Mouse (Mus musculus): ENCODE results near the gene Pla2g7. TPM values are rescaled to one million over a fixed set of nuclear protein-coding genes. Genes with fewer than 3 reads are reported as not detected.

Pla2g7 gene
- polyA plus RNA-seq, 1 experiment from 2014 or later, result 10.9 TPM

DNA sequence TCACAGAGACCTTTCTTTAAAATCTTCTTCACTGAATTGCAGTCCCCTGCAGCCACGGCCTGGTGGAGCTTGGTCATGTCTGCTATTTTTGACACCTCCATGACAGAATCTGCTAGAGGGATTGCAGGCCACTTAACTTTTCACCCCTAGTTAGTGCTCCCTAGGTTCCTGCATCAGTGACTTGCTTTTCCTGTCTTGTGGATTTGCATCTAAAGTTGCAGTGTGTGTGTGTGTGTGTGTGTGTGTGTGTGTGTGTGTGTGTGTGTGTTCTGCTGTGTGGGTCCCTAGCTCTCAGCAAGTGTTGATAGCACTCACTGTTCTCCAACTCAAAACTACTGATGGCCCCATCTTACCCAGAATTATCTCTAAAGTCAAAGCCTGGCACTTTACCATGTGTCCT lies 24.4 kb upstream of the Pla2g7 start, which contains the start of gene Ankrd66:
Gene Ankrd66 (minus strand): TSS at position 101 of the 400 bp plus-strand sequence.
- ATAC-seq (ENCODE audit: low read depth), result no peak
- Histone ChIP-seq H3K36me3 (ENCODE audit: control insufficient read depth, insufficient read depth, low read length) (no peaks in the 10 kb centered on the region), H3K4me3 (ENCODE audit: low read length) (no peak within 1 kb of the TSS), H3K27ac (ENCODE audit: low read length) (no peak within 1 kb of the TSS), H3K27me3 (ENCODE audit: control insufficient read depth, insufficient read depth, low read depth, low read length) (no peaks in the 10 kb centered on the region), H3K9ac (ENCODE audit: low read length) (no peak within 1 kb of the TSS), H3K4me2 (ENCODE audit: low read depth, low read length) (no peak within 1 kb of the TSS), H3K9me3 (ENCODE audit: control insufficient read depth, low read length) (no peaks in the 10 kb centered on the region), H3K4me1 (replicated peaks; ENCODE audit: control insufficient read depth, insufficient read depth, low read length) (no peaks in the 10 kb centered on the region)
- 39% methylated on average over 1 of the region's 1 CpGs for WGBS

DNA sequence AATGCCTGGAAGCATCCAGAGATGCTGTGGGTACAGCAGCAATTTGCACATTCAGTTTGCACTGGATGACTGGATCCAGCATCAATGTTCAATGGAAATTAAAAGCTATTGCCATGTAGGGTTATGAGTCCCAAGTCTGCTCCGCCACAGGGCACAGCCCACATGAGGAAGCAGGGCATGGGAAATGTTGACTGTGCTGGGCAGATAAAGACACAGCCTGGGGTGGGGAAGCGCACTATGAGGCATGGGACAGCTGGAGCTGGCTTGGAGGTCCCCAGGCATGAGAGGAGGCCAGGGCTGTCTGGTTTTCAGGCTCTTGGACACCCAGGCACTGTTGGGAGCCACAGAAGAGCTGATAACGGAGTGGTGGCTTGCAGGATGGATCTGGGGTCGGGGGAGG lies 23.9 kb upstream of the Pla2g7 start:
- no peak for ATAC-seq (ENCODE audit: low read depth)
- Histone ChIP-seq H3K27ac (ENCODE audit: low read length) (no peak overlapping the region), H3K9ac (ENCODE audit: low read length) (no peak overlapping the region), H3K4me3 (ENCODE audit: low read length) (no peak overlapping the region), H3K36me3 (ENCODE audit: control insufficient read depth, insufficient read depth, low read length) (no peaks in the 10 kb centered on the region), H3K9me3 (ENCODE audit: control insufficient read depth, low read length) (no peaks in the 10 kb centered on the region), H3K4me1 (replicated peaks; ENCODE audit: control insufficient read depth, insufficient read depth, low read length) (no peaks in the 10 kb centered on the region), H3K27me3 (ENCODE audit: control insufficient read depth, insufficient read depth, low read depth, low read length) (no peaks in the 10 kb centered on the region), H3K4me2 (ENCODE audit: low read depth, low read length) (no peak overlapping the region)
- 82% methylated on average over 4 of the region's 4 CpGs for WGBS

DNA sequence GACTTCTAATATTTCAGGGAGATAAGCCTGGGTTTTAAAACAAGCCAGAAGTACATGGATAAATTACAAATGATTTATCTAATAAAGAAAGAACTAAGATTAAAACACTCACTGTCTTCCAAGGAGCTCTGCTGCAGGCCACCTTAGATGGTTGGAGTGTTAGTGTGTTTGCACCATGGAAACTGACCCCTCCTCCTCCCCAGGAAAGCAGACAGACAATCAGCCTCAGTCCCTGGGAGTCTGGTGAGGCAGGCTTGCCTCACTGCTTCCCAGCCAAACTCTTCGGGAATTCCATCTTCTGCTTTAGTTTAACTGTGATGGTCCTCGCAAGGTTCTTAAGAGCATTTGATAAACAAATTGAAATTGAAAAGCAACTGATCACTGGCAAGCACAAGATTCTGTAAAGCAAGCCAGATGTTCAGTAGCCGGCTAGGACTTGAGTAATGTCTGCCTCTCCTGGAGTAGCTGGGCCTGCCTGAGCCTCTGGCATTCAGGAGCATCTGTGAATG lies 16.7 kb upstream of the Pla2g7 start:
- H3K4me3 ChIP-seq (ENCODE audit: low read length), result no peak overlapping the region
- no peaks in the 10 kb centered on the region for H3K9me3 ChIP-seq (ENCODE audit: control insufficient read depth, low read length)
- H3K36me3 ChIP-seq (ENCODE audit: control insufficient read depth, insufficient read depth, low read length), result no peaks in the 10 kb centered on the region
- H3K4me2 ChIP-seq (ENCODE audit: low read depth, low read length), result no peak overlapping the region
- no peaks in the 10 kb centered on the region for H3K27me3 ChIP-seq (ENCODE audit: control insufficient read depth, insufficient read depth, low read depth, low read length)
- peaks cover 9% of the 10 kb centered on the region; the same call in 1 of the 2 replicates for H3K4me1 ChIP-seq (replicated peaks; ENCODE audit: control insufficient read depth, insufficient read depth, low read length)
- ATAC-seq (ENCODE audit: low read depth), result no peak
- whole genome bisulfite sequencing, result 20% methylated on average over 3 of the region's 3 CpGs
- no peak overlapping the region for H3K27ac ChIP-seq (ENCODE audit: low read length)
- H3K9ac ChIP-seq (ENCODE audit: low read length), result no peak overlapping the region

DNA sequence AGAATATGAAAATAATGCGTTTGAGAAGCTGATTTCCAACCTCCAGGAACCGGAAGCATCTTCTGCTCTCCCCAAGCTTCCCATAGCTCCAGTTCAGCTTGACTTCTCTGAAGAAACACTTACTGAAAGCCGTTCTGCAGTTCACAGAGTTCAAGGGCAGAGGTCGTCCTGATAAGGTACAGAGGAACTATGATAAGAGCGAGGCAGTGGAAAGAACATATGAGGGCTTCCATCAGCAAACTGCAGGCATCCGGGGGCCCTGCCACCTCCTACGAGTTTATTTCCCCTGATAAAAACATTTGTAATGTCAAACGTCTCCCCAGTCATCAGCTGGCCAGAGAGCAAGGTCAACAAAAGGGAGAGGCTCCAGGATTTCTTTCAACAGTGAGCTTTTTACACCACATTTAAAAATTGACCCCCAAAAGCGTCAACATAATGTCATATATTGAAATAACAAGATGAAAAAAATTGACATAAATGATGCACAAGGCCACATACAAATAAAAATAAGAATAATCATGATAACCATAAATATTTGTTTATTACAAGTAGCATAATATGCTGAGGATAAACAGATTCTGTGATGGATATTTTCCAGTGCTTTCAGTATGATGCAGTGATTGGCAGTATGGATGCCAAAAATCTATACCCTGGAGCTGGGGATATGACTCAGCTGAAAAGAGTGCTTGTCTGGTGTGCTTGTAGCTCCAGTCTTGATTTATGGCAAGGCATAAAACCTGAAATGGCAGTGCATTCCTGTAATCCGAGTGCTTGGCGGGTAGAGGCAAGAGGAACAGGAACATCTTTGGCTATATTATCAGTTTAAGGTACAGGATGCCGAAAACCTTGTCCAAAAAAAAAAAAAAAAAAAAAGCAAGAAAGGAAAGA lies 13.1 kb upstream of the Pla2g7 start:
- no peaks in the 10 kb centered on the region for H3K27me3 ChIP-seq (ENCODE audit: control insufficient read depth, insufficient read depth, low read depth, low read length)
- no peak overlapping the region for H3K4me2 ChIP-seq (ENCODE audit: low read depth, low read length)
- 23% methylated on average over 12 of the region's 12 CpGs for WGBS
- no peak overlapping the region for H3K27ac ChIP-seq (ENCODE audit: low read length)
- peaks cover 11% of the 10 kb centered on the region; the same call in 1 of the 2 replicates for H3K4me1 ChIP-seq (replicated peaks; ENCODE audit: control insufficient read depth, insufficient read depth, low read length)
- H3K9ac ChIP-seq (ENCODE audit: low read length), result no peak overlapping the region
- H3K9me3 ChIP-seq (ENCODE audit: control insufficient read depth, low read length), result no peaks in the 10 kb centered on the region
- no peak for ATAC-seq (ENCODE audit: low read depth)
- no peak overlapping the region for H3K4me3 ChIP-seq (ENCODE audit: low read length)
- H3K36me3 ChIP-seq (ENCODE audit: control insufficient read depth, insufficient read depth, low read length), result no peaks in the 10 kb centered on the region

DNA sequence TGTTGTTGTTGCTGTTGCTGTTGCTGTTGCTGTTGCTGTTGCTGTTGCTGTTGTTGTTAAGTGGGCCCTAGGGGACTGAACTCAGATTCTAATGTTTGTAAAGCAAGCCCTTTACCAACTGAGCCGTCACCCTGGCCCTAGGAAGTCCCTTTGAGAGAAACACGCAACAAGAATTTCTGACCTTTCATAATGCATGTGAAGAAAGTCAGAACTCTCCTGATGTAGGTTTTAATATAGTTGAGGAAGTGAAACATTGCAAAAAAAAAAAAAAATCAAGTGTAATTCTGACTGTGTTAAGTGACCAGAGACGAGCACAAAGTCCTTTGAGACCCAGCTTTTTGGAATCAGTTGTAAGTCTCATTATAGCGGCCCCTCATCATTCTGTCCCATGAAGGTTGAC lies 10.8 kb upstream of the Pla2g7 start:
- peak; percentile 20; the same call in 1 of the 2 replicates for ATAC-seq (ENCODE audit: low read depth)

DNA sequence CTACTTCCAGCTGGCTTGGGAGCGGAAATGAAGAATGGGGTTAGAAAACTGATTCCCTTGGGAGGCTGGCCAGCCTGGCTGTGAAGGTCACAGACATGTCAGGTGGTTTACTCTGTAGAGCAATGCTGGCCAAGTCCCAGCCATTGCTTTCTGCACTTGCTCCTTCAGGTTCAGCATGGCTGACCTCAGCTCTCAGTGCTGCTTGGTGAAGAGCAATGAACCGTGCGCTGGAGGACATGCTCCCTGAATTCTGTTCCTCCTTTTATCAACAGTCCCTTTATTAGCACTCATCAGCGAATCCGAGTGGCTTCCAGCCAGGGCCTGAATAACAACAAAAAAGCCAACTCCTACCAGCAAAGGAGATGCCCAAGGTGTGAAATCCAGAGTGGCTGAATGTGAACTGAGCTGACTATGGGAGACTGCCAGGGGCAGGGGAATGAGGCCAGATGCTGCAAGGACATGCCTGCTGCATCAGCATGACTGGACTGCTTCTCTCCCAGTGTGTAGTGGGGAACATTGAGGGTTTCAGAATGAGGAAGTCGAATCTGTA lies 10.3 kb upstream of the Pla2g7 start:
- Histone ChIP-seq H3K9me3 (ENCODE audit: control insufficient read depth, low read length) (no peaks in the 10 kb centered on the region), H3K4me1 (replicated peaks; ENCODE audit: control insufficient read depth, insufficient read depth, low read length) (peaks cover 11% of the 10 kb centered on the region; the same call in 1 of the 2 replicates), H3K27ac (ENCODE audit: low read length) (no peak overlapping the region), H3K9ac (ENCODE audit: low read length) (no peak overlapping the region), H3K4me3 (ENCODE audit: low read length) (no peak overlapping the region), H3K4me2 (ENCODE audit: low read depth, low read length) (no peak overlapping the region), H3K27me3 (ENCODE audit: control insufficient read depth, insufficient read depth, low read depth, low read length) (no peaks in the 10 kb centered on the region), H3K36me3 (ENCODE audit: control insufficient read depth, insufficient read depth, low read length) (no peaks in the 10 kb centered on the region)
- 57% methylated on average over 6 of the region's 6 CpGs for WGBS
- ATAC-seq (ENCODE audit: low read depth), result peak; percentile 52; the same call in 1 of the 2 replicates

More for the DNA sequence above, 10.8 kb upstream of the Pla2g7 start:
- no peaks in the 10 kb centered on the region for H3K27me3 ChIP-seq (ENCODE audit: control insufficient read depth, insufficient read depth, low read depth, low read length)
- WGBS, result 75% methylated on average over 4 of the region's 4 CpGs
- no peaks in the 10 kb centered on the region for H3K9me3 ChIP-seq (ENCODE audit: control insufficient read depth, low read length)
- H3K27ac ChIP-seq (ENCODE audit: low read length), result no peak overlapping the region
- no peaks in the 10 kb centered on the region for H3K36me3 ChIP-seq (ENCODE audit: control insufficient read depth, insufficient read depth, low read length)
- no peak overlapping the region for H3K4me3 ChIP-seq (ENCODE audit: low read length)
- peaks cover 11% of the 10 kb centered on the region; the same call in 1 of the 2 replicates for H3K4me1 ChIP-seq (replicated peaks; ENCODE audit: control insufficient read depth, insufficient read depth, low read length)
- H3K9ac ChIP-seq (ENCODE audit: low read length), result no peak overlapping the region
- no peak overlapping the region for H3K4me2 ChIP-seq (ENCODE audit: low read depth, low read length)

DNA sequence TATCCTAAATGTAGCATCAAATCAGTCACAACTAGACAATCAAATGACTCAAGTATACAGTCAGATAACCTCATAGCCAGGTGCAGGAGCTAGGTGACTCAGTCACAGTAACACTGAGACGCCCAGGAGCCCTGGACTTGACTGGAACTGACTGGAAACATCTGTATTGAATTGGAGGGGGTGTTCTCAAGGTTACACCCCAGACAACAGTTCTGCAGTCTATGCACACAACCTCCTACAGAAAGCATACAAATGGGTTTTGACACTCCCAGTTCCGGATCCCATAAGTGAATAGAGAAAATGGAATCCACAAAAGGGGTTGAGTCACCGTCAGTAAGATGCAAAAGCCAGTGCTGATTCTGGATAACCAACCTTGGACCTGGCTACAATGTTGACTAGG lies 9.2 kb upstream of the Pla2g7 start:
- Histone ChIP-seq H3K27ac (ENCODE audit: low read length) (no peak overlapping the region), H3K4me3 (ENCODE audit: low read length) (no peak overlapping the region), H3K4me2 (ENCODE audit: low read depth, low read length) (no peak overlapping the region), H3K4me1 (replicated peaks; ENCODE audit: control insufficient read depth, insufficient read depth, low read length) (peaks cover 11% of the 10 kb centered on the region; the same call in 1 of the 2 replicates), H3K36me3 (ENCODE audit: control insufficient read depth, insufficient read depth, low read length) (no peaks in the 10 kb centered on the region), H3K9me3 (ENCODE audit: control insufficient read depth, low read length) (no peaks in the 10 kb centered on the region), H3K27me3 (ENCODE audit: control insufficient read depth, insufficient read depth, low read depth, low read length) (no peaks in the 10 kb centered on the region), H3K9ac (ENCODE audit: low read length) (no peak overlapping the region)
- 73% methylated on average over 3 of the region's 3 CpGs for WGBS
- ATAC-seq (ENCODE audit: low read depth), result no peak

DNA sequence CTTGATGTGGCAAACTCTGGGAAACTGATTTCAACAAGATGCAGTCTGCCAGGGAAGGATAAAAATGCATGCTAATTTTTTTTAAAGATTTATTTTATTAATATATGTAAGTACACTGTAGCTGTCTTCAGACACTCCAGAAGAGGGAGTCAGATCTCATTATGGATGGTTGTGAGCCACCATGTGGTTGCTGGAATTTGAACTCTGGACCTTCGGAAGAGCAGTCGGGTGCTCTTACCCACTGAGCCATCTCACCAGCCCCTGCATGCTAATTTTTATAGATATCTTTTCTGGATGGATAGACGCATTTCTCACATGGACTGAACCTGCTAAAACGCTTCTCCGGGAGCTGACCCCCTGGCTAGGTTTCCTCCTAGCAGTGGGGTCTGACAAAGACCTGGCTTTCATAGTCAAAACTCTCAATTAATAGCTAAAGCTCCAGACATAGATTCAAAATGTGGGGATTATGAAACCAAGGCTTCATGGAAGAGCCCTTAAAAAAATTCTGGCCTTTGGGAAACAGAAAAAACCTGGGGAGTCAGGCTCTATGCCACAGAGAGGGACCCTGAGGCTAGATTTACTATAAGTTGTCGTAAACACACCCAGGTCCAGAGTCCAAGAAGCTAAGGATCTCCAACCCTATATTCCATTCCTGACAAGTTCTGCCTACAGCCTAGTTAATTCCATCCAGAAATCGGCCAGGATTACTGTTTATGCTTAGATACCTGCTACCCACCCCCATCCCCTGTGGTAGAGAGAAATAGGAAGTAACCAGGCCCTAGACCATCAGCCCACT lies 4.5 kb upstream of the Pla2g7 start:
- H3K9ac ChIP-seq (ENCODE audit: low read length), result no peak overlapping the region
- H3K4me3 ChIP-seq (ENCODE audit: low read length), result no peak overlapping the region
- no peaks in the 10 kb centered on the region for H3K9me3 ChIP-seq (ENCODE audit: control insufficient read depth, low read length)
- H3K27me3 ChIP-seq (ENCODE audit: control insufficient read depth, insufficient read depth, low read depth, low read length), result no peaks in the 10 kb centered on the region
- no peak overlapping the region for H3K4me2 ChIP-seq (ENCODE audit: low read depth, low read length)
- 88% methylated on average over 7 of the region's 7 CpGs for WGBS
- ATAC-seq (ENCODE audit: low read depth), result no peak
- no peaks in the 10 kb centered on the region for H3K36me3 ChIP-seq (ENCODE audit: control insufficient read depth, insufficient read depth, low read length)
- peaks cover 2% of the 10 kb centered on the region; the same call in 1 of the 2 replicates for H3K4me1 ChIP-seq (replicated peaks; ENCODE audit: control insufficient read depth, insufficient read depth, low read length)
- H3K27ac ChIP-seq (ENCODE audit: low read length), result no peak overlapping the region
